Mouse (Mus musculus) neural tube, embryonic 13.5 days (tissue): ENCODE measurements around the gene Ptcra. TPM values are rescaled to one million over a fixed set of nuclear protein-coding genes. Genes with fewer than 3 reads are reported as not detected.
A peak's percentile ranks its signal among the peaks of the same experiment; 100 is the strongest.
"Not testable (repeated sequence)": the region's sequence is repeated elsewhere in the genome, so short reads cannot be mapped to it uniquely, and the experiment has no call there.

ENCODE experiments used
- ATAC-seq: fragments of 200-750 bp; cut with Nextera tagmentation; 2 replicates; pipeline ENCODE4 v1.8.0; 2017; ENCODE audit warnings: low read depth, mild to moderate bottlenecking, moderate TSS enrichment, moderate library complexity
- H3K27ac ChIP-seq: fragments of 300-500 bp; sonication (generic); replicated peaks from 2 replicates; pipeline ENCODE4 v1.5.1; 2015; ENCODE audit warnings: moderate library complexity, mild to moderate bottlenecking, inconsistent platforms
- H3K27me3 ChIP-seq: fragments of 300-500 bp; sonication (generic); 2 replicates; pipeline ENCODE4 v1.6.1; 2015; ENCODE audit warnings: mild to moderate bottlenecking, inconsistent platforms
- H3K36me3 ChIP-seq: fragments of 300-500 bp; sonication (generic); 2 replicates; pipeline ENCODE4 v1.6.1; 2015; ENCODE audit warnings: mild to moderate bottlenecking, inconsistent platforms
- H3K4me1 ChIP-seq: fragments of 300-500 bp; sonication (generic); replicated peaks from 2 replicates; pipeline ENCODE4 v1.6.1; 2015; ENCODE audit warnings: inconsistent platforms
- H3K4me2 ChIP-seq: fragments of 300-500 bp; sonication (generic); 2 replicates; pipeline ENCODE4 v1.6.1; 2015; ENCODE audit warnings: inconsistent platforms, mild to moderate bottlenecking, moderate library complexity
- H3K4me3 ChIP-seq: fragments of 300-500 bp; sonication (generic); 2 replicates; pipeline ENCODE4 v1.5.1; 2015; ENCODE audit warnings: mild to moderate bottlenecking, inconsistent platforms
- H3K9ac ChIP-seq: fragments of 300-500 bp; sonication (generic); 2 replicates; pipeline ENCODE4 v1.6.1; 2015; ENCODE audit warnings: moderate library complexity, mild to moderate bottlenecking, inconsistent platforms
- H3K9me3 ChIP-seq: fragments of 300-500 bp; sonication (generic); 2 replicates; pipeline ENCODE4 v1.6.1; 2016; ENCODE audit warnings: inconsistent platforms
- WGBS: fragments of 180-500 bp; shearing (Covaris S2); methylation state at CpG from one replicate; pipeline ENCODE4 v1.1.7; 2015; 5-methylcytosine and 5-hydroxymethylcytosine counted together
- polyA plus RNA-seq: library from polyadenylated mRNA; unstranded; fragments of >200 nt; fragmentation: Nextera tagmentation; extraction: Ambion mirVana; gene quantifications from 2 replicates; pipeline ENCODE4 v1.2.1, GENCODE M21; 2015

Gene Ptcra
- polyA plus RNA-seq, 1 experiment from 2014 or later, result 0.39 TPM

- Histone ChIP-seq H3K4me3 (no peak overlapping the region), H3K27me3 (no peaks in the 10 kb centered on the region), H3K9ac (no peak overlapping the region), H3K27ac (no peak overlapping the region), H3K4me2 (no peak overlapping the region), H3K36me3 (no peaks in the 10 kb centered on the region), H3K4me1 (peaks cover 8% of the 10 kb centered on the region), H3K9me3 (no peaks in the 10 kb centered on the region)
- ATAC-seq, result no peak
- WGBS, result 44% methylated on average over 8 of the region's 8 CpGs
These were observed 4.4 kb upstream of the Ptcra start for GRCm38 (mm10) chr17:46767868-46768267.

- H3K36me3 ChIP-seq, H3K27ac ChIP-seq, H3K4me1 ChIP-seq, H3K9me3 ChIP-seq, H3K9ac ChIP-seq, H3K4me2 ChIP-seq, H3K4me3 ChIP-seq, H3K27me3 ChIP-seq, ATAC-seq: not testable (repeated sequence)
- WGBS, result 75% methylated on average over 9 of the region's 9 CpGs
These were observed 1.4 kb upstream of the Ptcra start for GRCm38 (mm10) chr17:46764916-46765315.

- ATAC-seq, result no peak
- Histone ChIP-seq H3K4me1 (no peaks in the 10 kb centered on the region), H3K9me3 (no peaks in the 10 kb centered on the region), H3K4me2 (no peak overlapping the region), H3K4me3 (no peak overlapping the region), H3K36me3 (no peaks in the 10 kb centered on the region), H3K9ac (no peak overlapping the region), H3K27me3 (no peaks in the 10 kb centered on the region), H3K27ac (no peak overlapping the region)
- 84% methylated on average over 12 of the region's 12 CpGs for WGBS
These were observed 4.8 kb downstream of the Ptcra start for GRCm38 (mm10) chr17:46758753-46759152.

- Histone ChIP-seq H3K27me3 (no peaks in the 10 kb centered on the region), H3K9ac (peak within 1 kb of the TSS; percentile 85), H3K4me1 (peaks cover 27% of the 10 kb centered on the region), H3K4me3 (peak within 1 kb of the TSS; percentile 76), H3K27ac (peak within 1 kb of the TSS; percentile 91), H3K36me3 (peaks cover 6% of the 10 kb centered on the region), H3K9me3 (no peaks in the 10 kb centered on the region), H3K4me2 (peak within 1 kb of the TSS; percentile 82)
- peak; percentile 99 for ATAC-seq
- WGBS, result under 1% methylated on average over 58 of the region's 58 CpGs
These were observed 11.5 kb downstream of the Ptcra start, which contains the start of gene Cnpy3 for GRCm38 (mm10) chr17:46751794-46752556. Cnpy3 (minus strand) TSS chr17:46752214.

GRCm38 (mm10) chr17:46751056-46751793 lies 12.3 kb downstream of the Ptcra start:
- H3K27me3 ChIP-seq, result no peaks in the 10 kb centered on the region
- no peaks in the 10 kb centered on the region for H3K9me3 ChIP-seq
- ATAC-seq, result no peak
- peak overlapping the region; percentile 76 for H3K4me3 ChIP-seq
- 24% methylated on average over 16 of the region's 16 CpGs for WGBS
- H3K36me3 ChIP-seq, result peaks cover 14% of the 10 kb centered on the region
- H3K27ac ChIP-seq, result peak overlapping the region; percentile 91
- peak overlapping the region; percentile 82 for H3K4me2 ChIP-seq
- peaks cover 27% of the 10 kb centered on the region for H3K4me1 ChIP-seq
- peak overlapping the region; percentile 85 for H3K9ac ChIP-seq

GRCm38 (mm10) chr17:46750580-46750979 lies 12.9 kb downstream of the Ptcra start:
- no peak for ATAC-seq
- no peaks in the 10 kb centered on the region for H3K9me3 ChIP-seq
- peak overlapping the region; percentile 85 for H3K9ac ChIP-seq
- peak overlapping the region; percentile 82 for H3K4me2 ChIP-seq
- H3K4me3 ChIP-seq, result peak overlapping the region; percentile 76
- H3K27me3 ChIP-seq, result no peaks in the 10 kb centered on the region
- peaks cover 20% of the 10 kb centered on the region for H3K36me3 ChIP-seq
- H3K27ac ChIP-seq, result peak overlapping the region; percentile 91
- H3K4me1 ChIP-seq, result peaks cover 27% of the 10 kb centered on the region
- WGBS, result 80% methylated on average over 4 of the region's 4 CpGs

GRCm38 (mm10) chr17:46749282-46749681 lies 14.2 kb downstream of the Ptcra start:
- no peaks in the 10 kb centered on the region for H3K27me3 ChIP-seq
- H3K36me3 ChIP-seq, result peaks cover 30% of the 10 kb centered on the region
- peaks cover 27% of the 10 kb centered on the region for H3K4me1 ChIP-seq
- no peak overlapping the region for H3K9ac ChIP-seq
- WGBS, result 86% methylated on average over 5 of the region's 5 CpGs
- no peak overlapping the region for H3K4me2 ChIP-seq
- H3K27ac ChIP-seq, result no peak overlapping the region
- ATAC-seq, result no peak
- H3K9me3 ChIP-seq, result no peaks in the 10 kb centered on the region
- H3K4me3 ChIP-seq, result no peak overlapping the region

GRCm38 (mm10) chr17:46747806-46748205 lies 15.7 kb downstream of the Ptcra start:
- Histone ChIP-seq H3K4me2 (no peak overlapping the region), H3K36me3 (peaks cover 44% of the 10 kb centered on the region), H3K4me1 (peaks cover 26% of the 10 kb centered on the region), H3K9me3 (no peaks in the 10 kb centered on the region), H3K27ac (no peak overlapping the region), H3K4me3 (no peak overlapping the region), H3K27me3 (no peaks in the 10 kb centered on the region), H3K9ac (no peak overlapping the region)
- ATAC-seq, result no peak
- WGBS, result 90% methylated on average over 2 of the region's 2 CpGs

GRCm38 (mm10) chr17:46747234-46747633 lies 16.3 kb downstream of the Ptcra start:
- H3K27me3 ChIP-seq, result no peaks in the 10 kb centered on the region
- no peak overlapping the region for H3K4me2 ChIP-seq
- peaks cover 22% of the 10 kb centered on the region for H3K4me1 ChIP-seq
- H3K9ac ChIP-seq, result no peak overlapping the region
- H3K27ac ChIP-seq, result no peak overlapping the region
- 87% methylated on average over 8 of the region's 8 CpGs for WGBS
- peaks cover 50% of the 10 kb centered on the region for H3K36me3 ChIP-seq
- H3K4me3 ChIP-seq, result no peak overlapping the region
- no peak for ATAC-seq
- no peaks in the 10 kb centered on the region for H3K9me3 ChIP-seq

GRCm38 (mm10) chr17:46745506-46745905 lies 18.0 kb downstream of the Ptcra start:
- Histone ChIP-seq H3K4me2 (no peak overlapping the region), H3K9me3 (no peaks in the 10 kb centered on the region), H3K4me3 (no peak overlapping the region), H3K4me1 (peaks cover 12% of the 10 kb centered on the region), H3K9ac (no peak overlapping the region), H3K27ac (no peak overlapping the region), H3K36me3 (peaks cover 63% of the 10 kb centered on the region), H3K27me3 (no peaks in the 10 kb centered on the region)
- 87% methylated on average over 2 of the region's 2 CpGs for WGBS
- ATAC-seq, result no peak

GRCm38 (mm10) chr17:46742986-46743385 lies 20.5 kb downstream of the Ptcra start:
- Histone ChIP-seq H3K9me3 (no peaks in the 10 kb centered on the region), H3K4me1 (no peaks in the 10 kb centered on the region), H3K4me2 (no peak overlapping the region), H3K27ac (no peak overlapping the region), H3K4me3 (no peak overlapping the region), H3K9ac (no peak overlapping the region), H3K27me3 (no peaks in the 10 kb centered on the region), H3K36me3 (peaks cover 72% of the 10 kb centered on the region)
- no peak for ATAC-seq
- 89% methylated on average over 9 of the region's 9 CpGs for WGBS

GRCm38 (mm10) chr17:46741305-46741704 lies 22.2 kb downstream of the Ptcra start:
- no peak for ATAC-seq
- Histone ChIP-seq H3K4me3 (no peak overlapping the region), H3K4me2 (no peak overlapping the region), H3K36me3 (peaks cover 70% of the 10 kb centered on the region), H3K4me1 (no peaks in the 10 kb centered on the region), H3K9me3 (no peaks in the 10 kb centered on the region), H3K9ac (no peak overlapping the region), H3K27ac (no peak overlapping the region), H3K27me3 (no peaks in the 10 kb centered on the region)
- 98% methylated on average over 6 of the region's 6 CpGs for WGBS
